Mouse (Mus musculus): Measurements from ENCODE around the gene Ctdspl. TPM values are rescaled to one million over a fixed set of nuclear protein-coding genes. Genes with fewer than 3 reads are reported as not detected.
A peak's percentile ranks its signal among the peaks of the same experiment; 100 is the strongest.

The Ctdspl gene
- total RNA-seq, 4 experiments from 2014 or later: 2.0 to 4.7 (median 3.1) TPM

DNA sequence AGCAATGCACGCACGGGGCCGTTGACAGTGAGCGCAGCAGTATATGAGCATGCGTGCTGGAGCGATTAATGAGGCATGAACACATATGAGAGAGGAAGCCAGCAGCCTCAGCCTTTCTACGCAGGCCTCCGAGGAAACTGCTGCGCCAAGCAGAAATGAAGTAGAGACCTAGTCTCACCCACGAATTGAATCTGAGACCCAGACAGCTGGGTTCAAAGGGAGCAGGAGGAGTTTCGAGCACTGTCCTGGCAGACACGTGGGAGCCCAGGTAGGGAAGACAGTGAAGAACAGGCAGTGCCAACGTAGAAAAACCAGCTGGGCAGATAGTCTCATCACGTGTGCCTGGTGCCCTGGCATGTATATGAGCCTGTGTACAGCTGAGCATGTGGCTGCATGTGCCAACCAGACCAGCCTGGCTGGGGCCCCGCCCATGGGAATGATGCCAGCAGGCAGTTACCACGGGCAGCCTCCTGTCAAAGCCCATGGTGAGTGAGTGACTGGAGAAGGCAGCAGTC, 6.5 kb upstream of the Ctdspl start:
- peak in 1 of 2 experiments; percentile 17 for DNase-seq (ENCODE audit: low spot score in 2 of 2)

DNA sequence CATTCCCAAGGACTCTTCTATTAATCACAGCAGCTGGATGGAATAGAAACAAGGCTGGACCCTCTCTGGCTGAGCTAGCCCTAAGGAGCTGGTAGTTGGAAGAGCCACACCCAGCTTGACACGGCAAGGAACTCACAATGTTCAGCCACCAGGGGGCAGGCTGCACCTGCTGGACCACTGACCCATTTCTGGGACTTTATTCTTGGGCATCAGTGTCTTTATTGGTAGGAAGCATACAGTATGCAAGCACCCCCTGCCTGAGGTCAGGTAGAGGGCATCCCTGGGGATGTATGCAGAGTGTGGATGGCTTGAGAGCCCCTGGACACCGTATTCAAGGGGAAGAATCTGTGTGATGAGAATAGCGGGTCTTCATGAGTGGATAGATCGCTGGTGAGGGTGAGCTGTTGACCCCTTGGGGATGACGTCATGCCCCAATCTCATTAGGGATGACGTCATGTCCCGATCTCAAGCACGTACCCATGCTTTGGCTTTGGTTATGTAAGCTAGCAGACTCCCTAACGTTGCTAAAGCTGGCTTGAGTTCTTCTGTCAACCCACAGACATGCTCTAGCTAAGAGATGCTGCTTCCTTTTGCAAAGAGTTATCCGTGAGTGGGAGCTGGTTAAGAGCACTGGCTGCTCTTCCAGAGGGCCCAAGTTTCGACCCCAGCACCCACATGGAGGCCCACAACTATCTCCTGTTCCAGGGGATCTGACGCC, 5.3 kb upstream of the Ctdspl start:
- peak; percentile 46 to 72 for DNase-seq (ENCODE audit: low spot score in 2 of 2)

DNA sequence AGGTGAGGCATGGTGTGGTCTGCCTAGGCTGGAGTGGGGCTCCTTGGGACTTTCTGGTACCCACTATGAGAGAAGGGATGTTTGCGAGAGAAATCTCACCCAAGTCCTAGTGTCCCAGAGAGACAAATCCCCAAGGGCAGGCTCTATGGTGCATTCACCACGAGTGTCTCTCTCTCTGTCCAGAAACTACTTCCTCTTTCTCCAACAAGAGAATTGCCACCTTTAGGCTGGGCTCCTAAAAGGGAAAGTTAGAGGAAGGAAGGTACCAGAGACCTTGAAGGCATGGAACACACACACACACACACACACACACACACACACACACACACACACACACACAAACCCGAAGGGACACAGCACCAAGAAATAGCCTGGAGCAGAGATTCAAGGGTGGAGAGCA, 4.3 kb upstream of the Ctdspl start:
- no peak for DNase-seq (ENCODE audit: low spot score in 2 of 2)

DNA sequence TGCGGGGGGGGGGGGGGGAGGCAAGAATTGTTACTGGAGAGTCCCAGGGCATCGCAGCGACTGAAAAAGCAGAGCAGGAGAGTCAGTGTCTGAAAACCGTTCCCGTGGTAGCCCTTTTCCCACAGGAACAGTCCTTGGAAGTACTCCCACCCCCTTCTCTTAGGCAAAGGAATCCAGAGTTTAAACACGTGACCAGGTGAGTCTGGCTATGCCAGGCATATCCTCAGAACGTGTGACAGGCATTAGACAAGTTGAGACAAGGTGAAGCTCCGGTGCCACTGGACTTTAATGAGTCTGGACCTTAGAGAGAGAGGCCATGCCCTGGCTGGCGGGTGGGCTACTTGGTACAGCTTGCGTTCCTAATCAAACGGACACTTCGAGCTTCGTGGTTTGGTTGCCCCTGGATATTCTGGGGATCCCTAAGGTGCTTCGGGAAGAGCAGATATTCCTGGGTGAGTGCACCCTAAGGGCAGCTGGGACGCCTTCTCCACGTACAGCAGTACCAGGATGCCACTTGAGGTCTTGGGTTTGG, 1.6 kb upstream of the Ctdspl start:
- DNase-seq (ENCODE audit: low spot score in 2 of 2): no peak

DNA sequence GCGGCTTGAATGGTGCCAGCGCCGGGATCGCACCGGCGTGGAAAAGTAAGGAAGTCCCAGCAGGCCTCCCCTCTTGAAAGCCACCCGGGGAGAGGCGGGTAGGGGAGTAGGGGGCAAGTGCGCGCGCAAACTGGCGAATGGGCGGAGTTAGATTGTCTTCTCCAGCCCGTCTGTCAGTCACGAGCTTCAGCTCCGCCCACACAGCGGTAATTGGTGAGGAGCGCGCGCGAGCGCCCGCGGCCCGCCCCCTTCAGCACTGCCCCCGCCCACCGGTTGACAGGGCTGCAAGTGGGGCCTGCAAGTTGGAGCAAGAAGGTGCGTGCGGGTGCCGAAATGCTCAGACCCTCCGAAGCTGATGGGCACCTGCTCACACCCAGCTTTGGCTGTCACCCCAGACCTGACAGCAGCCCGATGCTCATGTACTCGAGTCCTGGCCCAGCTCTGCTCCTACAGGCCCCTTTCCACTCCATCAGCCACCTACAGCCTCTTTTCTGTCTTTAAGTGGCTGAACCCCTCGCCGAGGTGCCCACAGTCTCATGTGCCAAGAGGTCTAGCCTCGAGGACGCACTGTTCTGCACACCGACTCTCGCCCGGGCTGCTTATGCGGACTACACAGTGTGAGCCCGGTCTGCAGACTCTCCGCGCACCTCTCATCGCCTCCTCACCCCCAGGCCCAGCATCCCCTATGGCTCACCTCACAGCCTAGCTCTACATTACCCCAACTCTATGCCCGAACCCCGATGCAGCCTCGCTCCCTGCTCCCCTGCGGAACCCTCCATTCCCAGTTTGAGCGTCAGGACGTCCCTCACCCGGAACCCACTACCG, 755 bp upstream of the Ctdspl start:
- DNase-seq (ENCODE audit: low spot score in 2 of 2): peak; percentile 90 to 92

DNA sequence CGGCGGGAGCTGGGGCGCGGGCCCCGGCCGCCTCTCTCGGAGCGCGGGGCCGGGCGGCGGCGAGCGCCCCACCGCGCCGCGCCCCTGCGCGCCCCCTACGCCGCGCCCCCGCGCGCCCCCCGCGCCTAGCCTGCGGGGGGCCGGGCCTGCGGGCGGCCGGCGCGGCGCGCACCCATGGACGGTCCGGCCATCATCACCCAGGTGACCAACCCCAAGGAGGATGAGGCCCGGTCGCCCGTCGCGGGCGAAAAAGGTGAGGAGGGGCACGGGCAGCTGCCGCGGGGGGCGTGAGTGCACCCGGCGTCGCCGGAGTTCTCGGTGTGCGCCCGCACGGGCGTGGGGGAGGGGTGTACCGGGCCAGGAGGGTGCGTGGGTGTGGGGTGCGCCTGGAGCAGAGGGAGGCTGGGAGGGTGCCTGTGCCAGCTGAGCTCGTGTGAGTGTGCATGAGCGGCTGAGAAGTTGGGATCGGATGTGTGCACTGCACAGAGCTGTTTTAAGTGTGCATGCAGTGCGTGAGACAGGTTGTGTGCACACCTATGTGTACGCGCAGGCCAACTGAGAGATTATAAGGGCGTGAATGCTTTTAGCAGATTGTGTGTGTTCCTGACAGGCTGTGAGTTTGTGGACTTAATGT, 552 bp downstream of the Ctdspl start:
- DNase-seq (ENCODE audit: low spot score in 2 of 2): peak in 1 of 2 experiments; percentile 24

DNA sequence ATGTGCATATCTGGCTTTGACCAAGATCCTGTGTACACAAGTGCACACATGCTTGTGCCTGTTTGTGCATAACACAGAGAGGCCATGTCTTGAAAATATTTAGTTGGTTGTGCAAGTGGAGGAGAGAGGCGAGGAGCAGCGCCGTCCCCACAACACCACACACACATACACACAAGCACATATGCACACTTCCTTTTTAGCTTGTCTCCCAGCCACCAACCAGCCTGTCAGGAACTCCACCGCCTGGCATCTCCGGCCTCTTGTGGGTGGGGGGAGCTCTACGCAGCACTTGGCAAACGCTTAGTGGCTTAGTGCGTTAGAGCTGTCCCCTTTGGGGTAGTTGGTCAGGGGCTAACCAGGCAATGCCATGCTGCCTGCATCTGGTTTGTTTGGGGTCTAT, 1.2 kb downstream of the Ctdspl start:
- DNase-seq (ENCODE audit: low spot score in 2 of 2): no peak

DNA sequence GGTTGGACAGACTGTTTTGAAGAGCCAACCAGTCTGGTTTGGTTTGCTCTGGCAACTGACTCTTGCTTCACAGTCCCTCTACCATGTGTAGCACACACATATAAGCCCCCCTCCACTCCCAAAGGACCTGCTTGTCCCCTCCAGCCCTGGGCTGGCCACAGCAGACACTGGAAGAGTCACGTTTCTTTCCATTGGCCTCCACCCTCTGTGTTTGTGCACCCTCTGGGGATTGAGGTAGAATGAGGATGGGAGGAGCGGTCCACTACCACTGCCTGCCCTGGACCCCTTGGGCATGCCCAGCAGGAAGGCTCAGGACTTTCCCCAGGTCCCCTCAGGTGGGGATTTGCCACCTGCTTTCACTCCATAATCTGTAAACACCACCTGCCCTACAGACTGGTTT, 1.8 kb downstream of the Ctdspl start:
- no peak for DNase-seq (ENCODE audit: low spot score in 2 of 2)

DNA sequence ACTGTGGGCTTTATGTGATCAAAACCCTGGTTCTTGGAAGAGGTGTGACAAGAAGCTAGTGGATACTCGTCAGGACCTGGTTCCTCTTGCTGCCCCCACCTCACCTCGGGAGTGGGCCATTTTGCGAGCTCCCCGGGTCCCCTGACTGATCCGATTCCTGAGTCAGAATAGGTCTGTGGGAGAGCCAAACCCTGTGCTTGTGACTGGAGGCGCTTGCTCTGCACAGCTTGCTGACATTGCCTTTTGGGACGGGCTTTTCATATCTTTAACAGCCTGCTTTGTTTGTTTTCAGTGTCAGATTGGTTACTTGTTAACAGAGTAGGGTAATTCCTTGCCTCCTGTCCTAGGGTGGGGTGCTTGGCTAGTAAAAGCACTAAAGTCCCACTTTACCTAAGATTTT, 2.4 kb downstream of the Ctdspl start:
- DNase-seq (ENCODE audit: low spot score in 2 of 2): no peak

DNA sequence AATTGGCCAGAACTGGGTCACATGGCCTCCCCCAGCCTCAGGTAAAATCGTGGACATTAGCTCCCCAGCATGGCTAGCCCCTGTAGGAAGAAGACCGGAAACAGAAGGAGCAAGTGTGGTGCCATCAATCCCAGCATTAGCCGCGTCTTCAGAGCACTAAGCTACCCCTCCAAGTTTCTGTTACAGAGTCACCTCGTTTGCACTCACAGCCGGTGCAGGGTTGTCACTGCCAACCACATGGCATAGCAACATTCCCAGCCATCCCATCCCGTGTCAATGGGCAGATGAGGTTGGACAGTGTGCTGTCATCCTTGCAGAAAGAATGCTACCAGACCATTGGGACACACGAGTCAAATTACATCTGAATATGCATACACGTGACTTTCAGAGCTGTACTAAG, 4.4 kb downstream of the Ctdspl start:
- no peak for DNase-seq (ENCODE audit: low spot score in 2 of 2)

DNA sequence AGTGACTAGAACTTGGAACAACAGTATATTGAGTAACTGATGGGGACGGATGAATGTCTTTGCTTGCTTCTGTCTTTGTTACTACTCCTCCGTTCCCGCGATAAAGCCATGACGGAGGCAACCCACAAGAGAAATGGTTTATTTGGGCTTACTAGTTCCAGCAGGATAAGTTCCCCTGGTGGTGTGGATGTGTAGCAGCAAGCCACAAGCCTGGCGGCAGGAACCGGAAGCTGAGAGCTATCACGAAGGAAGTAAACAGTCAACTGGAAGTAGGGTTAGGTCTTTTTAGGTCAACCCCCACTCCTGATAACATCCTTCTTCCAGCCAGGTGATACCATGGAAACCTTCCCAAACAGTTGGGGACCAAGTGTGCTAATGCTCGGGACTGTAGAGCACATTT, 7.5 kb downstream of the Ctdspl start:
- no peak for DNase-seq (ENCODE audit: low spot score in 2 of 2)

DNA sequence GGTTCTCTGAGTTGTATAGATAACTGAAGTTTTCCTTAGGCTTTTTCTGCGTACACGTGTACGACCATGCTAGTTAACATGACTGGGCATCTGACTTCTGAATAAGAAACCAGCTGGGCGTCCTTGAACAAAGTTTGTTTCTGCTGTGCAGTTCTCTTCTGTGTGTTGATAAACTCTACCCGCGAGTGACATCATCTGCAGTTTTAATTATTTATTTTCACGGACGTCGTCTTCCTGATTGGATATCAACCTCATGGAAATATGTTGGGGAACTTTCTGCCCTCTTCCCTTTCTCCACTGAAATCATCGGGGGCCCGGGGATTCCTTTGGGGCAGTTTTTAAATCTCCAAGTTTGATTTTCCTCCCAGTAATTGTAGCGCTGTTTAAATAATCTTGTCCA, 8.1 kb downstream of the Ctdspl start:
- DNase-seq (ENCODE audit: low spot score in 2 of 2): no peak

DNA sequence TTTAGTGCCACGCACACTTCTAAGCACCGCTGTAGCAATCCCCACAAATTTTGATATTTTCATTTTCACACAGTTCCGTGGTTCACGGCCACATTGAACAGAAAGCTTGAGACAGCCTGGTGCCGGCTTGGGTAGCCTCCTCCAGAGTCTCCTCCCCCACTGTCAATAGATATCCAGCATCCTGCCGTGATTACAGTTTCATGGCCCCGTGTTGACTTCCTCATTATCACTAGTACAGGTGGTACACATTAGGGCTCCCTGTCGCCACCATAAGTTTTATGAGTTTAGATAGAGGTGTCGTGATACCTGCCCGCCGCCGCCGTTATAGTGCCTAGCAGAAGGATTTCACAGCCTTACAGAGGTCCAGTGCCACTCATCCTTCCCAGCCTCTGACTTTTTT, 8.8 kb downstream of the Ctdspl start:
- DNase-seq (ENCODE audit: low spot score in 2 of 2): no peak

DNA sequence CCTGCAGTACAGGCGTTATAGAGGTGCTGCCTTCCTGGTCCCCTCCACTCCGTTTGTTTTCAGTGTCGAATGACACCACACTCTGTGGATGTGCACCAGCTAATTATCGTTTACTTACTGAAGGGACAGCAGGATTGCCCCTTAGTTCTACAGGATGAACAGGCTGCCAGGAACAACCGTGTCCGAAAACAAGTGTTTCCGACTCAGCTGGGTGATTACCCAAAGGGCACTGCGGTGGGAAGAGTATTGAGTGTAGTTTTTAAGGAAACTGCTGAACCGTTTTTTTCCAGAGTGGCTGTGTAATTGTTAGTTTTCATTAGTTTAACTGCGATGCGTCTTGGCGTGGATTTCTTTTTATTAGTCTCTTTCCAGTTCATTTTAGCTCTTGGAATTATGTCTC, 9.8 kb downstream of the Ctdspl start:
- no peak for DNase-seq (ENCODE audit: low spot score in 2 of 2)

DNA sequence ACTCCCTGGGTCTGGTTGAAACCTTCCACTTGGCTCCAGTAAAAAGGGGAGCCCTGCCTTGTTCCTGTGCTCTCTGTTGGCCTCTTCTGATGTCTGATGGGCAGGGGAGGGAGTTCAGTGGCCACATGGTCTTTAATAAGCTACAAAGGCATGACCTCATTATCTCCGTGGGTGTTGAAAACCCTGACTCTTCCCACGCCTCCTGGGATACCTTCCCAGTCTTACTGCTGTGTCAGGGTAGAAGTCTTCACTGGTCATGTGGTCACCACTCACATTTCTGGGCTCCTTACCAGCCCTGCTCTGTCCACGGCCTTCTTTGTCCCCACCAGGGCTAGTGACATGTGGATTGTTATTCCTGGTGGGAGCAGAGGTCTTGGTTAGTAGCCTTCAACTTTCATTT, 11.3 kb downstream of the Ctdspl start:
- DNase-seq (ENCODE audit: low spot score in 2 of 2): no peak

DNA sequence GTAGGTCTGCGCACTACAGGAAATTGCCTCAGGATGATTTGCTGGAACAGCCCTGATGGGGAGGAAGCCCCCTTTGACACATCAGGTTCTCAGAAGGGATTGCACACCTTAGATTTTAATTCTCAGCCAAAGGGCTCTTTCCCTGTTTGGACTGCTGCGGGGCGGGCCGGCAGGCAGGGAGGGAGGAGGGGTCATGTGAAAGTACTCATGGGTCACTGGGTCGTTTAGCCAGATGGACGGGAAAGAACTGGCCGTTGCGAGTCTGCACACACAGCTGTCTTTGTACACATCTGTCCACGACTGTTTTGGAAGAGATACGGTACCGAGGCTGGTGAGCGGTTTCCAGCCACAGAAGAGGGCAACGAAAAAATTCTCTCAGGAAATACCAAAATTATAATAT, 13.2 kb downstream of the Ctdspl start:
- DNase-seq (ENCODE audit: low spot score in 2 of 2): no peak

DNA sequence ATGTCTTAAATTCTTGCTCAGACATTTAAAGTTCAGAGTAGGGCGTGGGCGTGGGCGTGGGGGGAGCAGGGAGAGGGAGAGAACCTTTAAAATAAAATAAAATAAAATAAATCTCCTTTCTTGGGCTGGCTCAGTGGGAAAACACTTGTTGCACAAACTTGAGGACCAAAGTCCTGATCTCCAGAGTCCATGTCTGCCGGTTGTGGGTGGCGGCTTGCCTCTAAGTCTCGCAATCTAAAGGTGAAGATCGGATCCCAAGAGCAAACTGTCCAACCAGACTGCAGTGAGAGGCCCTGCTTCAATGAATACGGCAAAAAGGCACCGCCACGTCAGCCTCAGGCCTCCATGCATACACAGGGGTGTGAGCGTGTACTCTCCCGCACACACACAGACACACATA, 13.6 kb downstream of the Ctdspl start:
- DNase-seq (ENCODE audit: low spot score in 2 of 2): no peak

DNA sequence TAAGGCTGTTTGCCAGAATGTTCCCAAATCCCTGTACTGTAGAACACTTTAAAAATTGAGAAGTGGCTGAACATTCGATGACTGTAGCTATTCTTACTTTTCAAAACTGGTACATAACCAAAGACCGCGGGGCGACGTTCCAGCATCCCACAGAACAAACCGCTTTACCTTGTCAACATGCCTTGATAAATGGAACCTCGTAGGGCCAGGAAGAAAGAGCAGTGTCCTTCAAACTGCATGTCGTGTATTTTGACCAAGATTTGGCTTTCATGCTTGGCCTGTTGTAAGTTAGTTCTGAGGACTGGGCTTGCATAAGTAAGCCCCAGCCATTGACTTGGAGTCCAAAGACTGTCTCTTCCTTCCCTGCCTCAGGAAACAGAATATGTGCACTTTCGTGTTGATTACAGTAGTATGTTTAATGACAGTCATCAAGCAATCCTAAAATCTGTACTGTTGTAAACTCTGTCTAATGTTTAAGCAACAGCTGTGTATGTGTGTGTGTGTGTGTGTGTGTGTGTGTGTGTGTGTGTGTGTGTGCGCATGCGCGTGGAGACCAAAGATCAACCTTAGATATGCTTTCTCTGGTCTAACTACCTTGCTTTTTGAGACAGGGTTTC, 14.4 kb downstream of the Ctdspl start:
- DNase-seq (ENCODE audit: low spot score in 2 of 2): no peak

DNA sequence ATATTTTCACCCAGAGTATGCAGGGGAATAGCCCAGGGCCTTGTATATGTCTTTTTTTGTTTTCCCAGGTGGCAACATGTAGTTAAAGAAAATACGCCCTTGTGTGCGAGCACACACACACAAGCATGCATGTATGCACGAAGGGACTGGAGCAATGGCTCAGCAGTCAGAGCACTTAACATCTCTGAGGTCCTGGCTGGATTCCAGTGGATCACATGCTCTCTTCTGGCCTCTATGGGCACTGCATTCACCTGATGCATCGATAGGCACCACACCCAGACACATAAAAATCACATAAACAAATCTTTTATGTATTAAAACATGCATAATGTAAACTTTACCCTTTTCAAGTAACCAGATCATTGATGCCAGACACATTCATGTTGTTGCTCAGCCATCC, 15.8 kb downstream of the Ctdspl start:
- no peak for DNase-seq (ENCODE audit: low spot score in 2 of 2)

DNA sequence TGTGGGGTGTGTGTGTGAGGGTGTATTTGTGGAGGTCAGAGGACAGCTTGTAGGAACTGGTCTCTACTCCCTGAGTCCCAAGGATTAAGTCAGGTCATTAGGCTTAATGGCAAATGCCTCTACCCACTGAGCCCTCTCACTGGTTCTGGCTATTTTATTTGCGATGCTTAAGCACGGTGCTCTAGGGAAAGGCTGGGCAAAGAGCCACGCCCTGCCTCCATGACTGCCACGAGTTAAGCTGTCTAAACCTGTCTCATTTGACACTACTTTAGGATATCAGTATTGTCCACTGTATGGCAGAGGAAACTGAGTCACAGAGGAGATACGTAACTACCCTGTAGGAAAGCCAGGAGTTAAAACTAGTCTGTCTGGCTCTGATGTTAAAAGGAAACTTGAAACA, 17.7 kb downstream of the Ctdspl start:
- no peak for DNase-seq (ENCODE audit: low spot score in 2 of 2)

DNA sequence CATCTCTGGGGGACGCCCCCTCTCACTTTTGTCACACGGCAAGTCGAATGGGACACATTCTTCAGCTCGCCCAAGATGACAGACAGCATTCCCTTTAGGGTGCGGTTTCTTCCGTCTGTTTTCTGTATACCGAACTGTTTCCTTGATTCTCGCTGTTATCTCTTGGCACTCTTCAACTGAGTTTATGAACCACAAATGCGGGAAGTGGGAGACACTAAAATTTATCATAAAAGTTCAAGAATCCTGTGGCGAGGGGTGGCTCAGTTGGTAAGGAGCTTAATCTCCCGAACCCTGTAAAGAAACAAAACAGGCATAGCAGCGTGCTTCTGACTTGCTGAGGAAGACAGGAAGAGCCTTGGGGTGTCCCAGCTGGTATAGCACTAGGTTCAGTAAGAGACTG, 18.1 kb downstream of the Ctdspl start:
- DNase-seq (ENCODE audit: low spot score in 2 of 2): no peak

DNA sequence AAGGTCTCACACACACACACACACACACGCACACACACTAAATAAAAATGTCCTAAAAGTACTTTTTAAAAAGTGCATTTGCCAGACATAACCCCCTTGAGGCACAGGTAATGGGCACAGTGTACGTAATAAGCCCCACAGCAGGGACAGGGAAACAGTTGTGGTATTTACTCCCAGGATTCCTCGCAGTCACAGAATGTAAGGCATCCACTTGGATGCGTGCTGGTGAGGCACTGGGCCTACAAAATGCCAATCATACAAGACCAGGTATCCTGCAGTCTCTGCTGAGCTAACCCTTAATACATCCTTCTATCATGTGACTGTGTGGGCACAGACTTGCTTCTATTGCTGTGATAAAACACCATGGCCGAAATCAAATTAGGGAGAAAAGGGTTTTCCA, 22.2 kb downstream of the Ctdspl start:
- no peak for DNase-seq (ENCODE audit: low spot score in 2 of 2)
